Mouse (Mus musculus) brown adipose tissue, adult 24 weeks (tissue): Measurements from ENCODE around the gene Meis2. TPM values are rescaled to one million over a fixed set of nuclear protein-coding genes. Genes with fewer than 3 reads are reported as not detected.

Experiments
- H3K27ac ChIP-seq: fragments of 200-500 bp; replicated peaks from 2 replicates; pipeline ENCODE4 v1.5.1; 2012; ENCODE audit warnings: low read depth, mild to moderate bottlenecking, low read length
- H3K4me1 ChIP-seq: fragments of 200-500 bp; 2 replicates; pipeline ENCODE4 v1.6.1; 2012; ENCODE audit warnings: low read length, mixed read lengths; ENCODE audit not compliant: control insufficient read depth, insufficient read depth, insufficient read length
- H3K4me3 ChIP-seq: fragments of 200-500 bp; 2 replicates; pipeline ENCODE4 v1.5.1; 2012; ENCODE audit warnings: low read depth, mild to moderate bottlenecking, low read length, moderate library complexity; ENCODE audit not compliant: insufficient read depth
- polyA plus RNA-seq: library from polyadenylated mRNA; stranded (reverse); fragments of >200 nt; gene quantifications from 2 replicates; pipeline ENCODE4 v1.2.4, GENCODE M21; 2012; ENCODE audit not compliant: missing spikeins, insufficient read depth, insufficient read length

Gene Meis2
- polyA plus RNA-seq, 1 experiment: 14.6 TPM

DNA sequence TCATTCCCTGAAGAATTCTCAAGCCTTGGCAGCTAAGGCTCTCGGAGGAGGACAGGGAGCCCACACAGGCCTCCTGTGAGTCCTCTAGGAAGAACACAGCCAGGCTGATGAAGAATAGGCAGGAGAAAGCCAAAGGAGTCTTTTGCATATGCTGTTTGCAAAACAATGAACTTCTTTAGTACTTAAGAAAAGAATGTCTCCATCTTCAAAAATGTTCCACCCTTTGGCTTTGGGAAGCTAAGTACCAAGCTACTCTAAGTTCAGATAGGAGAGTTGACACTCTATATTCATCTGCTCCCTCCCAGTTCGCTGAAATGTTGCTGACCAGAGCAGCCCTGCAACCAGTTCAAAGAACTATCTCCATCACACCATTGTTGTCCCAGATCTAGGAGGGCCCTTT lies 195.7 kb downstream of the Meis2 start:
- no peak overlapping the region for H3K27ac ChIP-seq
- no peaks in the 10 kb centered on the region for H3K4me1 ChIP-seq
- no peak overlapping the region for H3K4me3 ChIP-seq

DNA sequence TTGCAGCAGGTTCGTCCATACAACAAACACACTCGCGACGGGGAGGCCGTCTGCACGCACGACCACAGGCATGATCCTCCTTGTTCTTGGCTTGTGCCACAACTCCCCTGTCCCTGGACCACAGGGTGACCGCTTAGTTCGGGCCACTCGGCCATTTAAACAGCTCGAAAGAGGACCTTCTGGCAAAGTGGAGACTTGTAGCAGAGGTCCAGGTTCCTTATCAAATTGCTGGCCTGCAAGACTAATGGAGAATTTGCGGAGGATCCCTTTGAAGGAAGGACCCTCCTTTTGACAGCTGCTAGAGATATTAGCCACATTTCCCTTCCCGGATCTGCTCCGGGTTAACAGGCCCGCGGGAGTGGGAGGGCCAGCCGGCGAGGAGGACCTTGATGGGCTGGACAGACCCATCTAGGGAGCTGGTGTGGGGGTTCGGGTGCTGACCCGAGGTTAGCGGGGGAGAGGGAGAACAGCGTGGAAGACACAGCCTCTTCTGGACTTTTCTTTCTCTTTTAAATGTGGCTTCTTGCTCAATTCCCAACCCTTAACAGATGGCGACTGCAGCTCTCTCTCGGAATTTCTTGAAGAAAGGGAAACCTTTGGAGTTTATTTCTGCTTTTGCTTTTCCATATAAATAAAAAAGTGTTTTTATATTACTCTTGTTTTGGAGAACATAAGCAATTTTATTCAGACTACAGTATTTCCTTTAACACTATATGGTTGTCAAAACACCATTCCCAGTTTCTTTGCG lies 204.9 kb downstream of the Meis2 start:
- H3K4me1 ChIP-seq: peaks cover 3% of the 10 kb centered on the region; the same call in 1 of the 2 replicates
- H3K27ac ChIP-seq: no peak overlapping the region
- peak overlapping the region; percentile 43 for H3K4me3 ChIP-seq

DNA sequence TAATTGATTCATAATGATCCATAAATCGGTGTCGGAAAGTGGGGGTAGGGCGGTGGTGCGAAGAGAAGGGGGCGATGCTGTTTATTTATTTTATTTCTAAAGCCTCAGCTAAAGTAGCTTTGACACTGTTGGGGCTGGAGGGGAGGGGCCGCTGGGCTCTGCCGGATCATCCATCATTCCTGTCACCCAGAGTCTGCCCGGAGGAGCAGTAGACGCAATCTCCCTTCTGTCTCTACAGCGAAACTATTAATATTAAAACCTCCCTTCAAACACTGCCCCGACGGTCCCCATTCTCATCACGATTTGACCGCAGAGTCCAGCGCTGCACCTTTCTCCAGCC lies 205.5 kb downstream of the Meis2 start:
- no peak overlapping the region for H3K27ac ChIP-seq
- peaks cover 3% of the 10 kb centered on the region; the same call in 1 of the 2 replicates for H3K4me1 ChIP-seq
- H3K4me3 ChIP-seq: peak overlapping the region; percentile 43

DNA sequence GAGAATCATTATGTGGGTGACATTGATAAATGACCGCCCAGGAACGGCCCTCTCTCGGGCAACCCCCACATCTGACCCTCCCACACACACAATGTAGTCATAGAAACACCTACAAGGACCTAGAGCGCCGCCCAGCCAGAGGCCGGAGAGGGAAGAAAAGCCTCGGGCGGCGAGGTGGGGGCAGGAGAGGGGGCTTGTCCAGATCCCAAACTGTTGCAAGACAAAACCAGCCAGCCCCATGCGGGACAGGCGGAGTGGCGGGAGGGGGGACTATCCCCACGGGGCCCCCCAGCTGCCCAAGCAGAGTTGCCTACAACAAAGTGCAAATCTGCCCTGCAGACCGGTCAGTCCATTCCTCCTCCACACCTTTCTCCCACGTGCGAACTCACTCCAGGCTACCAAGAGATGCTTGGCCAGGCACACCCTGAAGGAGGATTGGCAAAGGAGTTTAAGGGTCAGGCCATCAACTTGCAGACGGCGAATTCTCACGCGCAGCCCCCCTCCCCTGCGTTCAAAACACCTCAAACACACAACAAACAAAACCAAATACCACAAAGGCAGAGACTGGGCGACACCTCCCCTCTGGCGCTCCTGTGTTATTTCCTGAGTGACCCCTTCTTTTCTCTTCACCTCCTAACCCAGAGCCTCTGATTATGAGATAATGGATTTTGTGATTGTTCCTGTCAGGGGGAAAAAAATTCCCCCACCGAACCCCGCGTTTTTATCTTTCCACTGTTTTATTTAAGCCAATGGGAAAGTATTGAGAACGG lies 206.1 kb downstream of the Meis2 start:
- Histone ChIP-seq H3K27ac (no peak overlapping the region), H3K4me1 (peaks cover 3% of the 10 kb centered on the region; the same call in 1 of the 2 replicates), H3K4me3 (peak overlapping the region; percentile 43; the same call in 1 of the 2 replicates)

DNA sequence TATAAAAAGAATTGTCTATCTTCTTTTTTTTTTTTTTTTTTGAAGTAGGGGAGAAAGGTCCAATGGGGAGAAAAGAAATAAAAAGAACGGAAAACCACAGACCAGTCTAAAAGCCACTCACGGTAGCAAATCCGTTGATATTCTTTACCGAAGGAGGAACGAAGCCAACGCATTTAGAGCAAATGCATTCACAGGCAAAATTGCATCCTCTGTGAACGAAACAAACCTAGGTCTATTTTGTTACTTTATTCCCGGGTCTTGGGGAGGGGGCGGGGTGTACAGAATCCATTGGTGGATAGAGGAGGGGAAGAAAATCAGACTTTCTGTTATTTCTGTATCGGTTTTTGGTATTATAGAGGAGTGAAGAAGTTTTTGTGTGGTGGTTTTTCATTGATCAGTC lies 206.7 kb downstream of the Meis2 start:
- H3K27ac ChIP-seq: no peak overlapping the region
- no peak overlapping the region for H3K4me3 ChIP-seq
- peaks cover 3% of the 10 kb centered on the region; the same call in 1 of the 2 replicates for H3K4me1 ChIP-seq

DNA sequence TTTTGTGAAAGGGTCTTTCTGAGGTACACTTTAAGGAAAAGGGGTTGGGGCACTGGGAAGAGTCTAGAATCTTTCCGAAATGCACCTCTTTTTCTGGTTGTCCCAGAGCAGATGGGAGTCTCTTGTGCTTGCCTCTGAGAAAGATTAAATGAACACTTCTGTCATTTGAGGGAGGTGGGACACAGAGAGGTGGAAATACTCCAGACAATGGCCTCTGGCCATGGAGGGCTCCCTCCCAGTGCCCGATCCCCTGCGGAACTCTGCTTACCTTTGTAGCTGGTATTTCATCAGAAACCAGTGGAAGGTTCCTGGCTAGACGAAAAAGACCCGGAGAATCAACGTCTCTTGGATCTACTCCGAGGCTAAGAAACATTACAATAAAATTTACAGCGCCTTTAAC lies 207.4 kb downstream of the Meis2 start:
- H3K4me1 ChIP-seq: peaks cover 3% of the 10 kb centered on the region; the same call in 1 of the 2 replicates
- no peak overlapping the region for H3K27ac ChIP-seq
- no peak overlapping the region for H3K4me3 ChIP-seq

DNA sequence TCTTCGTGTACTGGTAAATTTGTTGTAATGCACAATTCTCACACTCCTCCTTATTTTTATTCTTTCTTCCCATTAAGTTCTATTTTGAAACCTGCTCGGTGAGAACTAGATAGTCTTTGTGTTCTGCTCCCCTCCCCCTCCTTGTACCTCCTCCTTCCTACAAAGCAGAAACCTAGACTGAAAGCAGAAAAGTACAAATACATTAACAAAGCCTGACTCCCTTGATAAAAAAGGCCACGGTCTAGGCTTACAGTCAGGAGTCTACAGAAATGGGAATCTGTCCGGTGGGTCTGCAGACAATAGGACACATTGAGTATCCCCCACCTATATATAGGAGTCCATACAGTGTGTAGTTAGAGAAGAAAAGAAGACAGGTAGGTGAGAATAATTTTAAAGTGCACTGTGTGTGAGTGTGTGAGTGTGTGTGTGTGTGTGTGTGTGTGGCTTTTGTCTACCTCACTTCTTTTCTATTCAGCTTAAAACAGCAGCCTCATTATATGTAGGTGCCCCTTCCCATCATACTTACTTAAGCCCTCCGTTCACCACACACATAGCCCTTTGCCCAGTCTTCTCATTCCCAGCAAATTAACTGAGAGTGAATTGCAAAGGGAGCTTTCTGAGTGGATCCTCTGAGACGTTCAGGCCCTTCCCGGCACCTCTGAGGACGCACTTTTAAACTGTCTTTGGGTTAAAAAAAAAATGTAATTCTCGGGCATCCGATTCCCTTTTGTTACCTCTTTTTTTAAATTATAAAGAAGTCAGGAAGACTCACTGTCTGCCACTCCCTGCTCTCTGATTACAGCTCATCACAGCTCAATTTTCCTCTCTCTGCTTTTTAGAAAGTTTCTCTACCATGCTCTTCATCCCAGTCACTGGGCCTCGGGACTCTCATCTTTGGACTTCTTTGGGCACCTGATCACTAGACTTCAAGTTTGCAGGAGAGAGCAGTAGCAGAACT lies 208.2 kb downstream of the Meis2 start:
- peaks cover 3% of the 10 kb centered on the region for H3K4me1 ChIP-seq
- no peak overlapping the region for H3K27ac ChIP-seq

DNA sequence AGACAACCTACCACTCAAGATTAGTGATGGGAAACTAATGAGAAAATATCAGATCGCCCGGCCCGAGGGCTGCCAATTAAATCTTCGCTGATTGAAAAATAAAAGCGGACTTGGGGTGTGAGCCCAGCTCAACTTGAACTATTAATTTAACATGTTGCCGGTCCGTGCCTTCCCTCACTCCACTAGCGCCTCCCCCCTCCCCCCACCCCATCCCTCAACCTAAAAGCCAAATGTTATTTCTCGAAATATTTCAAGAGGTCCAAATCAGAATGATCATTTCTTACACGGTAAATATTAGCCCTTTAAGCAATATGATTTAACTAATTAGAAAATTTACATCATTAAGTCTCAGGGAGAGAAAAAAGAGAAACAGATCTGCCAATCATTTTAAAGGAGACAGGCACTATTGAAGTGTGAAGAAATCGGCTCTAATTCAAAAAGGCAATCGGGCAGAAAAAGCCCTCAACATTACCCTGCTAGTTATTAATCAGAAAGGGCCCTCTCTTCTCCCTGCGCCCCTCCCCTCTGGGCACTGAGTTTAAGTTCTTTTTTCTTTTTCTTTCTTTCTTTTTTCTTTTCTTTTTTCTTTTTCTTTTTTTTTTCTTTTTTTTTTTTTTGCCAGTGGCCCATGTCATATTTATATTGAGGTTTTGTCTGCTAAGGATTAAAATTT lies 209.1 kb downstream of the Meis2 start:
- H3K27ac ChIP-seq: no peak overlapping the region
- no peak overlapping the region for H3K4me3 ChIP-seq
- H3K4me1 ChIP-seq: peaks cover 3% of the 10 kb centered on the region

More for the DNA sequence above, 208.2 kb downstream of the Meis2 start:
- no peak overlapping the region for H3K4me3 ChIP-seq

DNA sequence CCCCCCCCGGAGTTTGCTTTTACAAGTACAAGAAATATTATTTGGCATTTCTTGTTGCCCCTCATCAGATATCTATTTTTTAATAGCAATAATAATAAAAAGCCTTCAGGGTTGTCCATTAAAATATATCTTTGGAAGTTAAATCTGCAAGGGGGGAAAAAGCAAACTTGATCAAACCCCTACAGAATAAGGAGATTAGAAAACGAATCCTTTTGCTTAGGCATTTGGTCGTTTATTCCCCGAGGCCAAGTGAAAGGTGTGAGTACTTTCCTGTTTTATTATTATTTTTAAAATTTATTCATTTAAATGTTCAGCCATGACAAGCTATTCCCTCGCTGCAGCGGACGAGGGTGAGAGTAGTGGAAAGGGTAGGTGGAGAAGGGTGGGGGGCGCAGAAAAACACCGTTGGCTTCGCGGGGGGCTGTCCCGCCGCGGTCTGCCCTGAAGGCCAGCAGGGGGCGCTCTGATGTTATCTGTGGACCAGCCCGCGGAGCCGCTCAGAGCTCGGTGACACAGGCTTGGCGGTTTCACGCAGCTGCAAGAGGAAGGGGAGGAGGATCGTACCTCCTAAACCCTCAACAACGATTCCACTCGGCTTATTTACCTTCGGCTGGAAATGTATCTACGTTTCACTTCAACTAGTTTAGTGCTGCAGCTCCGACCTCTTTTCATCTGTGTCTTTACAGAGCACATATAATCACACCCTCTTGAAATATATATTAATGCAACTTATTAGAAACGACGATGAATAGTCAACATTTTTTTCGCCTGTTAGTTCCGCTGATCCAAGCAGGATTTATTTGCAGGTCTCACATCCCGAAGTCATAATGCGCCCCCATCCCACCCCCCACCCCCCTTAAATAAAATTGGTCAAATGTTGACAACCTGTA lies 209.9 kb downstream of the Meis2 start:
- H3K4me3 ChIP-seq: no peak overlapping the region
- no peak overlapping the region for H3K27ac ChIP-seq
- H3K4me1 ChIP-seq: peaks cover 3% of the 10 kb centered on the region

DNA sequence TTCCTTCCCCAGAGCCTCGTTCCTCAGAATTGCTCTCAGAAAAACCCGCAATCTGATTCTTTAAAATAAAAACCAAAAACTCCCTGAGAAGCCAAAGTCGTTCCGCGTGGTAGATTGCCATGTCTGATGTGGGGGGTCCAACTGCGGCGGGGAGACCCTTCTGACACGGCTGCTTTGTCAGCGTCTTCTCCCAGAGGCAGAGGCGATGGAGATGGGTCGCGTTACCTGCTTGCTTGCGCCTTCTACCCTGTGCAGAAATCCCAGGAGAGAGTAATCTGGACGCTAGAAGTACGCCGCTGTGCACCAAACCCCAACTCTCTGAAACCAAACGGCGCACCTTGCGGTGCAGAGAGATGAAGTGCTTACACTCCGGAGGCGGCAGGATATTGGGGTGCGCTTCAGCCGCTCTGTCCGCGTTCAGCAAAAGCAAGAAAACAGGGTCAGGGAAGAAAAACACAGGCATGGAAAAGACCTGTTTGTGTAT lies 210.8 kb downstream of the Meis2 start:
- no peak overlapping the region for H3K4me3 ChIP-seq
- no peaks in the 10 kb centered on the region; the same call in none of the 2 replicates for H3K4me1 ChIP-seq
- H3K27ac ChIP-seq: no peak overlapping the region

DNA sequence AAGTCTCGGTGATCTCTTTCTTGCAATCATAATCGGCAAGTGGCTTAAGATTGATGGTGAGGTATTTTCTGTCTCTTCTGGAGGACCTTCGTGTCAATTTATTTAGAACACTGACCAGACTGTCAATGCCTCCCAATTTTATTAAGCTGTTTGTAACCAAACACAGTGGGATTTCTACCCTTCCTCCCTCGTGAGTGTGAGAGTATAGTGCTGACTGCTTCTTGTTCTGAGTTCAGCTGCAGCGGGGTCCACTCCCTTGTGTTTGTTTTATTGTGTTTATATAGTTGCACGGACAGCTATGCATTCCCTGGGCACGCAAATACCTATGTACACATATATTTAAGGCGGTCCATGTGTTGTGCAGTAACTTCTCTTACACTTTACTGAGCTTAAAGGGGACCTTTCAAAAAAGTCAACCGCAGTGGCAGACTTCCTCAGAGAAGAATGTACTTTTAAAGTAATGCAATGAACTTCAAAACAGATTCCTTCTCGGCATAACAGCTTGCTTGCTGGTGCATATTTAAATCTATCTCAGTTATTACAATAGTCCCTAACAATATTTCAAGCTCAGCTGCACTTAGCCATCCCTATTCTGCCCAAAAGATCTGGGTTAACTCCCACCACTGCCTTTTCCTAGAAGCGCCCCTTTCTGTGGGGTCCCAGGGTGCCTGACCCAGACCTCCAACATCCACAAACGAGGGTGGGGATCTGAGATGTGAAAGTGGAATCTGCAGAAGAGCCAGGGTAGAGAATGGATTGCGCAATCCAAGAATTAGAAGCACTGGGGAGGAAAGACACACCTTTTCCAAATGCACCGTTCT lies 211.4 kb downstream of the Meis2 start:
- no peak overlapping the region for H3K27ac ChIP-seq
- H3K4me3 ChIP-seq: no peak overlapping the region

DNA sequence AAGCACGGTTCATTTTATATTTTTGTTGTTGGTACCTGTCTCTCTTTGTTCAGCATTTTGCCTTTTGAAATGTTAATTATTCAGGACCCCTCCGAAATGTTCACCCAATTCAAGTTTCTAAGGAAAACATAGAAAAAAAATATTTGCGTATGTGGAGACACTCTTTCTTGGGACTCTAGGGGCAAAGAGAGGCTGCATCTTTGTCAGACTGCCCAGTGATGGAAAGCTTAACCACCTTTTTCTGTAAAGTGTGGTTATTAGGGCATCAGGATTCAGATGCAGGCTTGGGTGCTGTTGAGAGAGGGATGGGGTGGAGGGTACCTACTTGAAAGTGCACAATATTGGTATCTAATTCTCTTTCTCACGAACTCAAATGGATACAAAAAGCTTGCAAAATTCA lies 212.4 kb downstream of the Meis2 start:
- H3K27ac ChIP-seq: no peak overlapping the region
- no peaks in the 10 kb centered on the region; the same call in 1 of the 2 replicates for H3K4me1 ChIP-seq
- no peak overlapping the region for H3K4me3 ChIP-seq

More for the DNA sequence above, 211.4 kb downstream of the Meis2 start:
- no peaks in the 10 kb centered on the region; the same call in 1 of the 2 replicates for H3K4me1 ChIP-seq

DNA sequence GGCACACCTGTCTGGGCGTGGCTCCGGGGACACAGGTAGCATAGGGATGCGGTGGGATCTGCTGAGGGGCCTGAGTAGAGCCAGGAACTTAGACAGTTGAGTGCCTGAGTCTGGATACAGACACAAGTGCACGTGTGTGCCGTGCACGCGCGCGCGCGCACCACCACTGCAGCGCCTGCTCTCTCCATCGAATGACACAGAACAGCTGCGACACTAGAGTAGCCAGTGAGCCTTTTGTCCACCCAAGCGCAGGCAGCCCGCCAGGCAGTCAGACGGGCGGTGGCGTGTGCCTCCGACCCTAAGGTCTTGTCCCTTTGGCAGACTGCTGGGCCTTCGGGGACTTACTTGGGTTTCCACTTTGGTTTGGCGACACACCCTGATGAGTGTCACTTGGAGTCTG lies 213.0 kb downstream of the Meis2 start:
- Histone ChIP-seq H3K4me1 (no peaks in the 10 kb centered on the region; the same call in 1 of the 2 replicates), H3K27ac (no peak overlapping the region), H3K4me3 (no peak overlapping the region)
